Comparison of ENCODE assay signal across 9 mouse cellular contexts in the genomic region with DNA sequence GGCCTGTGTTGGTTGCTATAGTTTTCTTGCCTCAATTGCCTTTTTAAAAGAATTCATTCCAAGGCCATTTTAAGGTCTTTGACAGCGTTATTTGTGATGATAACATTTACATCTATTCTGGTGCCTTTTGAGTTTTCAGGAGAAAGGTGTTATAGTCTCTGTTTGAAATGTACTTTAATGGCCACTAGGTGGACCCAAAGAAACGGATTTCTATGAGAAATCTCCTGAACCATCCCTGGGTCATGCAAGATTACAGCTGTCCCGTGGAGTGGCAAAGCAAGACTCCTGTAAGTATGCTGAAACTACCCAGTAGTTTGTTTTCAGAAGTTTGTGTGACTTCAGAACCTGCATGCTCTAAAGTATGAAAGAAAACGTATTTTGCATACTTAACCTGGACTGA. TPM values are rescaled to one million over a fixed set of nuclear protein-coding genes. Genes with fewer than 3 reads are reported as not detected.
DNase-seq lines count a peak whose midpoint lies in the region; ATAC-seq and TF ChIP-seq lines count a peak whose summit lies in the region.
"Had no signal": no experiment of that assay in that cellular context is flagged by ENCODE, and none has a peak within 500 bp of the region (broad histone marks: within the 10 kb centered on the region; RNA-seq: fewer than 3 reads in every experiment).

No protein-coding gene starts in this region.

- H3K4me3 ChIP-seq in hindbrain, embryonic 14.5 days (replicated peaks; ENCODE audit: low read length): no peak overlapping the region
- no peak overlapping the region for H3K4me3 ChIP-seq in hindbrain, embryonic 12.5 days
- no peak overlapping the region for H3K4me3 ChIP-seq in midbrain, embryonic 14.5 days (replicated peaks; ENCODE audit: low read depth, low read length)
- H3K4me3 ChIP-seq in midbrain, embryonic 10.5 days: no peak overlapping the region
- H3K4me3 ChIP-seq in stomach, postnatal 0 days (ENCODE audit: low read depth, low read length): no peak overlapping the region
- no peak overlapping the region for H3K4me3 ChIP-seq in kidney, embryonic 14.5 days (ENCODE audit: low read length)
- H3K4me3 ChIP-seq: neural tube, embryonic 15.5 days had no signal

- TF ChIP-seq CTCF in stomach, postnatal 0 days (IDR thresholded peaks at IDR 0.05; ENCODE audit: low read depth): peak; percentile 62

- no peaks in the 10 kb centered on the region for H3K4me1 ChIP-seq in hindbrain, embryonic 14.5 days (replicated peaks; ENCODE audit: control insufficient read depth, insufficient read depth, low read length)
- no peaks in the 10 kb centered on the region for H3K4me1 ChIP-seq in hindbrain, embryonic 12.5 days
- H3K4me1 ChIP-seq in midbrain, embryonic 14.5 days (ENCODE audit: control insufficient read depth, insufficient read depth, low read length): no peaks in the 10 kb centered on the region
- H3K4me1 ChIP-seq in midbrain, embryonic 10.5 days: no peaks in the 10 kb centered on the region
- no peaks in the 10 kb centered on the region for H3K4me1 ChIP-seq in stomach, postnatal 0 days (replicated peaks; ENCODE audit: control insufficient read depth, insufficient read depth)
- no peaks in the 10 kb centered on the region for H3K4me1 ChIP-seq in kidney, embryonic 14.5 days (ENCODE audit: control insufficient read depth, insufficient read depth, low read length)
- H3K4me1 ChIP-seq: neural tube, embryonic 15.5 days had no signal

- no peak for TF ChIP-seq EP300 in stomach, postnatal 0 days (optimal IDR thresholded peaks at IDR 0.05)

- H3K27ac ChIP-seq in hindbrain, embryonic 14.5 days: no peak overlapping the region
- no peak overlapping the region for H3K27ac ChIP-seq in hindbrain, embryonic 12.5 days
- H3K27ac ChIP-seq in midbrain, embryonic 14.5 days (replicated peaks; ENCODE audit: low read depth, low read length): no peak overlapping the region
- H3K27ac ChIP-seq in midbrain, embryonic 10.5 days (replicated peaks): no peak overlapping the region
- H3K27ac ChIP-seq in stomach, postnatal 0 days (replicated peaks): no peak overlapping the region
- no peak overlapping the region for H3K27ac ChIP-seq in kidney, embryonic 14.5 days (ENCODE audit: low read depth, low read length)
- H3K27ac ChIP-seq: neural tube, embryonic 15.5 days had no signal

- H3K9ac ChIP-seq in hindbrain, embryonic 14.5 days: no peak overlapping the region
- H3K9ac ChIP-seq in hindbrain, embryonic 12.5 days: no peak overlapping the region
- H3K9ac ChIP-seq in midbrain, embryonic 14.5 days (replicated peaks; ENCODE audit: low read length): no peak overlapping the region
- no peak overlapping the region for H3K9ac ChIP-seq in stomach, postnatal 0 days (ENCODE audit: low read length)
- no peak overlapping the region for H3K9ac ChIP-seq in kidney, embryonic 14.5 days (ENCODE audit: low read depth, low read length)
- H3K9ac ChIP-seq: neural tube, embryonic 15.5 days had no signal

- no peaks in the 10 kb centered on the region for H3K36me3 ChIP-seq in hindbrain, embryonic 14.5 days (replicated peaks; ENCODE audit: control insufficient read depth, insufficient read depth)
- no peaks in the 10 kb centered on the region for H3K36me3 ChIP-seq in hindbrain, embryonic 12.5 days
- H3K36me3 ChIP-seq in midbrain, embryonic 14.5 days (ENCODE audit: control insufficient read depth, insufficient read depth, low read length): no peaks in the 10 kb centered on the region
- H3K36me3 ChIP-seq in midbrain, embryonic 10.5 days: peaks cover 85% of the 10 kb centered on the region
- no peaks in the 10 kb centered on the region for H3K36me3 ChIP-seq in stomach, postnatal 0 days (ENCODE audit: control insufficient read depth, insufficient read depth, low read length)
- H3K36me3 ChIP-seq in kidney, embryonic 14.5 days (ENCODE audit: control insufficient read depth, insufficient read depth, low read length): peaks cover 19% of the 10 kb centered on the region
- H3K36me3 ChIP-seq: neural tube, embryonic 15.5 days had no signal

- WGBS in hindbrain, embryonic 14.5 days: 40% methylated on average over 4 of the region's 4 CpGs
- WGBS in hindbrain, embryonic 12.5 days: 50% methylated on average over 4 of the region's 4 CpGs
- WGBS in midbrain, embryonic 14.5 days: 40% methylated on average over 4 of the region's 4 CpGs
- WGBS in midbrain, embryonic 10.5 days: 56% methylated on average over 4 of the region's 4 CpGs
- 51% methylated on average over 4 of the region's 4 CpGs for WGBS in stomach, postnatal 0 days
- WGBS in kidney, embryonic 14.5 days: 48% methylated on average over 4 of the region's 4 CpGs

- no peaks in the 10 kb centered on the region for H3K9me3 ChIP-seq in hindbrain, embryonic 14.5 days (ENCODE audit: control insufficient read depth, low read length)
- no peaks in the 10 kb centered on the region for H3K9me3 ChIP-seq in hindbrain, embryonic 12.5 days (replicated peaks)
- no peaks in the 10 kb centered on the region for H3K9me3 ChIP-seq in midbrain, embryonic 14.5 days (ENCODE audit: control insufficient read depth, low read length)
- no peaks in the 10 kb centered on the region for H3K9me3 ChIP-seq in midbrain, embryonic 10.5 days (replicated peaks)
- H3K9me3 ChIP-seq in stomach, postnatal 0 days (ENCODE audit: control insufficient read depth, low read length): no peaks in the 10 kb centered on the region
- H3K9me3 ChIP-seq in kidney, embryonic 14.5 days (ENCODE audit: control insufficient read depth, low read length): no peaks in the 10 kb centered on the region
- H3K9me3 ChIP-seq: neural tube, embryonic 15.5 days had no signal

- peak; percentile 70 for DNase-seq in hindbrain, embryonic 14.5 days (ENCODE audit: low spot score)
- DNase-seq in midbrain, embryonic 14.5 days: peak; percentile 85
- DNase-seq in midbrain, embryonic 10.5 days (ENCODE audit: low spot score): no peak
- peak; percentile 17 for DNase-seq in c-Kit-positive CD71-positive TER-119-negative erythroid progenitor cells, embryonic 14.5 days (ENCODE audit: low read depth)
- no peak for DNase-seq in stomach, postnatal 0 days (ENCODE audit: low spot score)
- no peak for DNase-seq in heart, adult 11 months

- no peaks in the 10 kb centered on the region for H3K27me3 ChIP-seq in hindbrain, embryonic 14.5 days (ENCODE audit: control insufficient read depth, insufficient read depth, low read length)
- no peaks in the 10 kb centered on the region for H3K27me3 ChIP-seq in hindbrain, embryonic 12.5 days
- no peaks in the 10 kb centered on the region for H3K27me3 ChIP-seq in midbrain, embryonic 14.5 days (ENCODE audit: control insufficient read depth, insufficient read depth, low read length)
- no peaks in the 10 kb centered on the region for H3K27me3 ChIP-seq in midbrain, embryonic 10.5 days (ENCODE audit: low read depth, poor library complexity, severe bottlenecking)
- H3K27me3 ChIP-seq in stomach, postnatal 0 days (ENCODE audit: control insufficient read depth, insufficient read depth, low read length): no peaks in the 10 kb centered on the region
- no peaks in the 10 kb centered on the region for H3K27me3 ChIP-seq in kidney, embryonic 14.5 days (ENCODE audit: control insufficient read depth, insufficient read depth, low read length)
- H3K27me3 ChIP-seq: neural tube, embryonic 15.5 days had no signal

- ATAC-seq in hindbrain, embryonic 14.5 days (ENCODE audit: low FRiP score): no peak
- no peak for ATAC-seq in hindbrain, embryonic 12.5 days (ENCODE audit: low FRiP score)
- no peak for ATAC-seq in midbrain, embryonic 14.5 days (ENCODE audit: low FRiP score, low TSS enrichment)
- ATAC-seq in stomach, postnatal 0 days (ENCODE audit: low FRiP score, low TSS enrichment): no peak
- no peak for ATAC-seq in kidney, embryonic 14.5 days (ENCODE audit: low FRiP score, low TSS enrichment)

- H3K4me2 ChIP-seq in hindbrain, embryonic 14.5 days (replicated peaks): no peak overlapping the region
- no peak overlapping the region for H3K4me2 ChIP-seq in hindbrain, embryonic 12.5 days (replicated peaks)
- H3K4me2 ChIP-seq in midbrain, embryonic 14.5 days (ENCODE audit: low read length): no peak overlapping the region
- no peak overlapping the region for H3K4me2 ChIP-seq in stomach, postnatal 0 days (replicated peaks; ENCODE audit: low read depth)
- no peak overlapping the region for H3K4me2 ChIP-seq in kidney, embryonic 14.5 days (replicated peaks; ENCODE audit: low read depth, low read length)
- H3K4me2 ChIP-seq: neural tube, embryonic 15.5 days had no signal

RNA-seq across cellular contexts. Expression of a gene that starts 24.8 kb away (rescaled TPM):
- 5.7 and 7.7 TPM in 2 replicates for polyA plus RNA-seq in hindbrain, embryonic 14.5 days (2014; fragmentation: Nextera tagmentation; extraction: Ambion mirVana)
- polyA plus RNA-seq in hindbrain, embryonic 12.5 days (2016; fragmentation: Nextera tagmentation; extraction: Ambion mirVana): 32.0 and 33.7 TPM in 2 replicates
- 5.2 and 10.3 TPM in 2 replicates for polyA plus RNA-seq in midbrain, embryonic 14.5 days (2014; fragmentation: Nextera tagmentation; extraction: Ambion mirVana)
- 75.6 and 83.6 TPM in 2 replicates for polyA plus RNA-seq in midbrain, embryonic 10.5 days (2016; fragmentation: Nextera tagmentation; extraction: Ambion mirVana)
- 9.5 and 11.0 TPM in 2 replicates for polyA plus RNA-seq in stomach, postnatal 0 days (2015; fragmentation: Nextera tagmentation; extraction: Ambion mirVana)
- polyA plus RNA-seq in kidney, embryonic 14.5 days (2014; fragmentation: Nextera tagmentation; extraction: Ambion mirVana): 41.6 and 52.6 TPM in 2 replicates

Comparison
In these comparisons a context has a peak if more than half of its experiments do, and no peak if none do; other contexts are left out.
1. DNase-seq: peak in hindbrain, embryonic 14.5 days (single experiment), midbrain, embryonic 14.5 days (single experiment) and c-Kit-positive CD71-positive TER-119-negative erythroid progenitor cells, embryonic 14.5 days (single experiment); none in midbrain, embryonic 10.5 days (single experiment), stomach, postnatal 0 days (single experiment) and heart, adult 11 months (single experiment).